Mouse (Mus musculus): Measurements from ENCODE around the gene Ppm1h.

Gene Ppm1h

GRCm38 (mm10) chr10:122770337-122770736, 91.8 kb downstream of the Ppm1h start:
- DNase-seq (ENCODE audit: low spot score) = no peak

DNA sequence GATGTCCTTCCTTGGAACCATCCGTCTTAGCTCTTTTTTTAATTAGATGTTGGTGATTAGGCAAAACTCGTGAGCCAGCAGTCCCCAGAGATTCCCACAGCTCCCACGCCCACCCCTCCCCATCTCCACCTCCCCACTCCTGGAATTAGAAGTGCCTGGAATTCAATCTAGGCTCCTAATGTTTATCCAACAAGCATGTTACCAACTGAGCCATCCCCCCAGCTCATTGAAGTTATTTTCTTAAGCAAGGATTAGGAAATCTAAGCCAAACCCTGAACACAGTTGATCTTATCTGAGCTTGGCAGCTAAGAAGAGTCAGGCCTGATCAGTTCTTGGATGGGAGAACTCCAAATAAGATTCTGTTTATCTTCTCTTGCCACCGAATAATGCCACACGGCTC, 92.4 kb downstream of the Ppm1h start:
- DNase-seq (ENCODE audit: low spot score) = no peak

DNA sequence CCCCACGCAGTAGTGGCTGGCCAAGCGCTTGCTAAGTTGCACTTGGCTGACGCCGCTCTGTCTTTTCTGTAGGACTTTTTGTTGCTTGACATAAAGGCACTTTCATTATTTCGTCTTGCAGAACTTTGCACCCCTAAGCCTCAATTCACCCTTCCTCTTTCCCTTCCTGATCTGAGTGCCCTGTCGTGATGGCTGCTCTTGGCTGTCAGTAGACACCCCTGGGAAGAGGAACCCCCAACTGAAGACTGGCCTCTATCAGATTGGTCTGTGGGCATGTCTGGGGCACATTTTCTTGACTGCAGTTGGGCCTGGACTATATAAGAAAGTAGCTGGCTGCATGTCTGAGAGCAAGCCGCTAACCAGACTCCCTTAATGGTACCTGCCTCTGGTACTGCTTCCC, 95.6 kb downstream of the Ppm1h start:
- DNase-seq (ENCODE audit: low spot score) = peak; percentile 22

GRCm38 (mm10) chr10:122777436-122777835, 98.9 kb downstream of the Ppm1h start:
- DNase-seq (ENCODE audit: low spot score) = no peak

DNA sequence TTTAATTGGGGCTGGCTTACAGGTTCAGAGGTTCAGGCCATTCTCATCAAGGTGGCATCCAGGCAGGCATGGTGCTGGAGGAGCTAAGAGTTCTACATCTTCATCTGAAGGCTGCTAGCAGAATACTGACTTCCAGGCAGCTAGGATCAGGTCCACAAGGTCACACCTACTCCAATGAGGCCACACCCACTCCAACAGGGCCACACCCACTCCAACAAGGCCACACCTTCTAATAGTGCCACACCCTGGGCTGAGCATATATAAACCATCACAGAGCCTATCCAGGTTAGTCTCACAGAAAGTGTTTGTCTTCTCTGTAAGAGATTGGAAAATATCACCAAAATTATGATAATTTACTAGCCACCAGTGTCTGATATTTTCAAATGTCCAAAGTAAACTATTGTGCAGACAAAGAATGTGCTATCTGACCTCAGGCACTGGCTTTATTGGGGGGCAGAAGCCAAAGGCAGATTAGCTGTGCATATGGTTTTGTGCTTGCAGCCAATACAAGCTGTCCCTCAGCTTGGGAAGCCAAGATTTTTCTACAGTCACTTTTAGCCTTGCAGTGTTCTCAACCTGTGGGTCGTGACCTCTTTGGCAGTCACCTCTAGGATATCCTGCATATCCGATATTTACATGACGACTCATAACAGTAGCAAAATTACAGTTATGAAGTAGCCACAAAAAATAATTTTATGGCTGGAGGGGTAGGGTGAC, 99.5 kb downstream of the Ppm1h start:
- no peak for DNase-seq (ENCODE audit: low spot score)

GRCm38 (mm10) chr10:122779351-122779750, 100.8 kb downstream of the Ppm1h start:
- DNase-seq (ENCODE audit: low spot score) = no peak

GRCm38 (mm10) chr10:122782755-122783154, 104.2 kb downstream of the Ppm1h start:
- no peak for DNase-seq (ENCODE audit: low spot score)

DNA sequence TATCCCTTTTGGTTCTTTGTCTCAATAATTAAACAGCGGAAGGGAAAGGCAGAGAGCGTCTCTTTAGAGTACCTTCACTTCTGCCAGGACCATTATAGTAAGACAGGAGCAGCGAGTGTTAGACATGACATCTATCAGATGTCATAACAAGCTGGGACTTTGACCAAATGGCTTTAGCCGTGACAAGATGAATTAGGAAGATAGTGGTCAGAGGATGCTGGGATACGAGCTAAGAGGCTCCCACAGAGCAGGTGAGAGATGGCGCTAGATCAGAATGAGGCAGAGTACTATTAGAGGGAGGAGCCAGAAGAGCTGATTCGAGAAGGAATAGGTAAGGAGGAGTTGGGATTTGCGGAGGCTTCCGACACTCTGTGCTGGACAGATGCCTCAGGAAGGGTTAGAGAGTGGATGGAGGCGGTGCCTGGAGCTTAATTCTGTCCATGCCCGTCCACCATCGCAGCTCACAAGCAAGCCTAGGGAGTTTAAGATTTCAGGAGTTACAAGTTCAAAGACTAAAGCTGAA, 111.1 kb downstream of the Ppm1h start:
- no peak for DNase-seq (ENCODE audit: low spot score)

- no peak for DNase-seq (ENCODE audit: low spot score)
Observed at GRCm38 (mm10) chr10:122792021-122792966, 113.7 kb downstream of the Ppm1h start.

- DNase-seq (ENCODE audit: low spot score) = no peak
Observed at GRCm38 (mm10) chr10:122793193-122793592, 114.6 kb downstream of the Ppm1h start.

DNA sequence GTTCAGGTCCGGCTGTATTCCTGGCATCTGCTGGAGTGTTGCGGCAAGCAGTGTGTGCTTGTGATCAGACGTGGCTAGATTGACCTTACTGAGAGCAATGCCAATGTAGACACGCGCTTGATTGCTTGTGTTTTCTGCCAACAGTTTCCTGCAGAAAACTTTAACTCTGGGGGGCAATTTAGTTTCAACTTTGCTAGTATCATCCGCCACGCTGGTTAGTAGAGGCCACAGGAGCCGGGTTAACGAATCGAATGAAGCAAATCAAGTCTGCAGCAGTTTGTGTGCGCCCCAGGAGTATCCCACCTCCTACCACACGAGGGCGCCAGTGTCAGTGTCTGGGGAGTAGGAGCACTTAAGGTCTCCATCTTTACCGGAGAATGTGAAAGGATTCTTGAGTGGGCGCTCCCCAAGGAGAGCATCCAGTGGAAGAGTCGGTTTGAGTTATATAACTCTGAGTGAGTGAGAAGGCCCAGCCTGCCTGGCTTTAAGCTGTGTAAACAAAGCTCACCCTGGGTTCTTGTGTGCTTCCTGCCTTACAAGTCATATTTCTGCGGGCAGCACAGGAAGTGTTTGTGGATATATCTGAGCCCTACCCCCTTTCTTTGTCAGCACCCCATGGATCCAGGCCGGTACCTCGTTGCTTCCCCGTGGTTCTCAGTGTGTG, 115.8 kb downstream of the Ppm1h start:
- peak; percentile 82 for DNase-seq (ENCODE audit: low spot score)

GRCm38 (mm10) chr10:122797955-122798354, 119.4 kb downstream of the Ppm1h start:
- no peak for DNase-seq (ENCODE audit: low spot score)

DNA sequence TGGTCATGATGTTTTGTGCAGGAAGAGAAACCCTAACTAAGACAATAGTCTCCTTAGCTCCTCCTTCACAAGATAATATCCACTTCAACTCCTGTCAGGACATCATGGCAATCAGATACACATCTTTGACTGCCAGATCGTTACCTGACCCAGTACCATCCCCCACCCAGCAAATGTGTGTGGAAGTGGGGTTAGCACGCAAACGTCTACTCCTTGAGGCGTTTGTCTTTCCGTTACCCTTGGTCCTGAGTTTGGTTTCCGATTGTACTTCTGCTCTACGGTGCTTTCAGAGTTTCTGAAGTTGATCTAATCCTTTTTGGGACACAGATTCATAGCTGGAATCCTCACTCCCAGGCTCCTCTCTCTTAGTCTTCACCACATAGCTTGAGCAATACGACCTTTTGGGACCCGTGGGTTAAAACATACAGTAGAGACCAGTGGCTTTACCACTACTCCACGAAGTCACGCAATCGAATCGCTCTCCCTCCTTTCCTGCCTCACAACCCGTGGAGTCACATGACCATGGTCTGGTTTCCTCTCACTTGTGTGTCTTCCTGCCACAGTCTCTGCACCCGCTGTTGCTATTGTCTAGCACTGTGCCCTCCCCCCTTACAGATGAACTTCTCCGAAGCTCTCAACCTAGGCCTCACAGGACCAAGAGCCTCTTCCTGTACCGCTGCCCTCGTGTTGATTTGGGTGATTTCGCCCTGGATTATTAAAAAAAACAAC, 121.6 kb downstream of the Ppm1h start:
- DNase-seq (ENCODE audit: low spot score) = no peak

DNA sequence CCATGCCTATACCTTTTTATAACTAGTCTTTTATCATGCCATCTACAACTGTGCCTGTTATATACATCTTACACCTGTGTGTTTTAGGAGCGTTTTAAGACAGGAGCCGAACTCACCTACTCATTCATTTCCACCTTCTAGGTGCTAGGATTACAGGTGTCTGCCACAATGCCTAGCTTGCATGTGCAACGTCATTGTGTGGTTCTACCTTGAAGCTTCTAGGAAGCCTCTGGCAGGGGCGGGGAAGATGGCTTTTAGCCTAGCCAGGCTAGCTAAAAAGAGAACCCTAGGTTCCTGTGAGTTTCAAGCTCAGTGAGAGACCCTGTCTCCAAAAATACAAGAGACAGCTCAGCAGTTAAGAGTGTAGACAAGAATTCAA, 122.2 kb downstream of the Ppm1h start:
- no peak for DNase-seq (ENCODE audit: low spot score)

DNA sequence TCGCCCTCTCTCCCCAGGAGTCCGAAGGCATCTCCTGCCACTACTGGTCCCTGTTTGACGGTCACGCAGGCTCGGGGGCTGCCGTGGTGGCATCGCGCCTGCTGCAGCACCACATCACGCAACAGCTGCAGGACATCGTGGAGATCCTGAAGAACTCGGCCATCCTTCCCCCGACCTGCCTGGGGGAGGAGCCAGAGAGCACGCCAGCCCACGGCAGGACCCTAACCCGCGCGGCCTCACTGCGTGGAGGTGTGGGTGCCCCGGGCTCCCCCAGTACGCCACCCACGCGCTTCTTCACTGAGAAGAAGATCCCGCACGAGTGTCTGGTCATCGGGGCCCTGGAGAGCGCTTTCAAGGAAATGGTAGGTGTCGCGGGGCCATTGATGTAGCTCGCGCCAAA, 123.7 kb downstream of the Ppm1h start:
- peak; percentile 55 for DNase-seq (ENCODE audit: low spot score)

GRCm38 (mm10) chr10:122802901-122803300, 124.3 kb downstream of the Ppm1h start:
- DNase-seq (ENCODE audit: low spot score) = no peak

- DNase-seq (ENCODE audit: low spot score) = peak; percentile 91
Observed at GRCm38 (mm10) chr10:122803906-122804305, 125.3 kb downstream of the Ppm1h start.

DNA sequence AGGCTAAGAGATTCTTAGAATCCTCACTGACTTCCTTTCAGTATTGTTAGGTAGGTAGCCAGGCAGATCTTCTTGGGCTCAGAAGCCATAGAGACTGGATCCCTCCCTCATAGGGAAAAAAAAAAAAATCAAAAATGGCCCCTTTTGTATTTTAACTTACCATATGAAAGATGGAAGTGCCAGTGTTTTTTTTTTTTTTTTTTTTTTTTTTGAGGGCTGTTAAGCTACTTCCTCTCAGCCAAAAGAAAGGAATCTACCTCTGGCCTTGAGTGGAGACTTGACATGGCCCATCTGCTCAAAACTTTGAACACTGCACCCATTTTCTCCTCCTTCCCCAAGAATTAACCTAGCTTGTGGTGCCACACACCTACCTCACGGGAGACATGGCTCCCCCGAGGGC, 127.3 kb downstream of the Ppm1h start:
- no peak for DNase-seq (ENCODE audit: low spot score)

DNA sequence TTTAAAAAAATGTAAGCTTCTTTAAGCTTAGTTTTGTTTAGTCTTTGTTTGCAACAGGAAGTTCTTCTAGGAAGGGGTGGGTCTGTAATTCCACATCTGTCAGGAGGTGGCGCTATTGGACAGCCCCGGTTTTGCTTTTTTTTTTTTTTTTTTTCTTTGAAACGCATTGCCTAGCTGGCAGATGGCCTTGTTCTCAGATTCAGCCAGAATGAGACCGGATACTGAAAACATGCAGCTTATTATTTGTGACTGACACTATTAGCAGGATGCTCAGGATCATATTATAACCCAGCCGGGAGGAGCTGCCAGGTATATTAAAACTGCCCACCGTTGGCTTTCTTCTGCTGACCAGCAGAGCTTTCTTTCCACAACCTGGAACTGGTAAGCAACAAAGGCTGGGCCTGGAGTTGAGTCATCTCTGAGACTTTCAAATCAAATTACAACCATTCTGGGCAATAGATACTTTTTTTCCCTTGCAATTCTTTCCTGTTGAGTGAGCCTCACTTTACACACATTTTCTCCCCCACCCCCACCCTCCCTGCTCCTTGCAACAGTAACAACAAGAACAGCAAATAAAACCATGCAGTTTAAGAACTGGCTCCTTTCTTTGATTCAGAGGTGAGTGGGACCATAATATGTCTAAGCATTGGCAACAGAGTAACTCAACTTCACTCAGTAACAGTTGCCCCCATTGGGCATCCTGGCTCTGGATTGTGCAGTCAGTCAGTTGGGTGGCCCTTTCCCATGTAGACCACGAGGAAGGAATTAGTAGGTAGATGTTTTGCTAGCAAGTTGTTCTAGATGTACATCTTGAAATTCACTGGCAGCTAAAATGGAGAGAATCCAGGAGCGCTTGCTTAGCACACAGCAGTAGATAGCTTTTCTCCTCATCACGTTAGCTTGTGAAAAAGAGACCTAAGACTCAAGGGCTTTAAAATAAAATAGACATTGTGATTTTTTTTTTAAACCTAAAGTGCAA, 128.9 kb downstream of the Ppm1h start:
- peak; percentile 85 for DNase-seq (ENCODE audit: low spot score)

GRCm38 (mm10) chr10:122808186-122808585, 129.6 kb downstream of the Ppm1h start:
- DNase-seq (ENCODE audit: low spot score) = no peak

DNA sequence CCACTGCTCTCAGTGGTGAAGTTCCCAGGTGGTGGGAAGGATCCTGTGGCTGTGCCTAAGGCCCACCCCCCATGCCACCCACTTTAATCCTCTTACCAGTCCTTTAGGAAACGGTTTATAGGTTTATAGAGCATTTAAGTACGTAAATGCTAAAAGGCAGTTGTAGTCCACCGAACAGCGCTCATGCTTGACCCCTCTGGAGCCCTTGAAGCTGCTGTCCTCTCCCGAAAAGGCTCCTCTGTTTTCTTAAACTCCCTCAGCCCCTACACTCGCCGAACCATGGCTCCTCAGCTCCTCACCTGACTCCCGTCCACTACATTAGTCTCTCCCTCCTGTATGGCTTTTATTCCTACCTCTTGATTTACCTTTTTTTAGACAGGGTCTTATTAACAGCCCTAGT, 131.3 kb downstream of the Ppm1h start:
- no peak for DNase-seq (ENCODE audit: low spot score)
